ENCODE assay signal across 9 mouse cellular contexts in genomic region chr4:128858226-128858625, GRCm38 (mm10). TPM values are rescaled to one million over a fixed set of nuclear protein-coding genes. Genes with fewer than 3 reads are reported as not detected.
DNase-seq lines count a peak whose midpoint lies in the region; ATAC-seq and TF ChIP-seq lines count a peak whose summit lies in the region.
"Not testable (repeated sequence)": the region's sequence is repeated elsewhere in the genome, so short reads cannot be mapped to it uniquely, and the experiment has no call there.
"Had no signal": no experiment of that assay in that cellular context is flagged by ENCODE, and none has a peak within 500 bp of the region (broad histone marks: within the 10 kb centered on the region; RNA-seq: fewer than 3 reads in every experiment).

No protein-coding gene starts in this region.

- peaks cover 4 to 28% of the 10 kb centered on the region in 2 experiments for H3K4me1 ChIP-seq in MEL (ENCODE audit: control insufficient read depth in 1 of 2, insufficient read depth in 2 of 2, low read length in 2 of 2)
- H3K4me1 ChIP-seq in forebrain, embryonic 14.5 days (ENCODE audit: control insufficient read depth, insufficient read depth, low read length); hindbrain, embryonic 14.5 days (replicated peaks; ENCODE audit: control insufficient read depth, insufficient read depth, low read length): not testable (repeated sequence)

- TF ChIP-seq POLR2A in MEL (IDR thresholded peaks at IDR 0.05; ENCODE audit: control insufficient read depth in 1 of 2, insufficient read depth in 1 of 2, low read depth in 1 of 2, low read length in 2 of 2, poor library complexity in 1 of 2) = not testable (repeated sequence)

- not testable (repeated sequence) for H3K9ac ChIP-seq in MEL (ENCODE audit: control insufficient read depth, low read depth, low read length, poor library complexity, severe bottlenecking); forebrain, embryonic 14.5 days (ENCODE audit: low read length); hindbrain, embryonic 14.5 days

- TF ChIP-seq CTCF in MEL (IDR thresholded peaks at IDR 0.05 in 2 of 3, conservative IDR thresholded peaks at IDR 0.05 in 1 of 3; ENCODE audit: control insufficient read depth in 1 of 3, insufficient read depth in 1 of 3, low read depth in 2 of 3, low read length in 3 of 3, poor library complexity in 1 of 3, severe bottlenecking in 1 of 3) = peak; percentile 60 to 87 (median 76)

- not testable (repeated sequence) for H3K79me2 ChIP-seq in MEL (ENCODE audit: control insufficient read depth, insufficient read depth, low read length, poor library complexity)

- H3K4me3 ChIP-seq in MEL (ENCODE audit: control insufficient read depth in 1 of 2, insufficient read depth in 1 of 2, low read depth in 2 of 2, low read length in 2 of 2); forebrain, embryonic 14.5 days (ENCODE audit: low read depth, low read length); hindbrain, embryonic 14.5 days (replicated peaks; ENCODE audit: low read length): not testable (repeated sequence)

- peaks cover 0 to 14% of the 10 kb centered on the region in 2 experiments; a peak in 2 of 4 replicates for H3K36me3 ChIP-seq in MEL (ENCODE audit: control insufficient read depth in 1 of 2, insufficient read depth in 2 of 2, low read length in 2 of 2)
- not testable (repeated sequence) for H3K36me3 ChIP-seq in forebrain, embryonic 14.5 days (ENCODE audit: control insufficient read depth, insufficient read depth, low read length); hindbrain, embryonic 14.5 days (replicated peaks; ENCODE audit: control insufficient read depth, insufficient read depth)

- H3K4me2 ChIP-seq in forebrain, embryonic 14.5 days (ENCODE audit: low read length); hindbrain, embryonic 14.5 days (replicated peaks): not testable (repeated sequence)

- not testable (repeated sequence) for TF ChIP-seq EP300 in MEL (IDR thresholded peaks at IDR 0.05; ENCODE audit: low read depth in 1 of 2, low read length in 2 of 2)

- H3K27ac ChIP-seq in MEL (ENCODE audit: control insufficient read depth, low read depth, low read length); forebrain, embryonic 14.5 days (ENCODE audit: low read depth, low read length); hindbrain, embryonic 14.5 days: not testable (repeated sequence)

- H3K27me3 ChIP-seq in MEL (ENCODE audit: control insufficient read depth in 1 of 2, insufficient read depth in 2 of 2, low read length in 2 of 2); forebrain, embryonic 14.5 days (replicated peaks; ENCODE audit: control insufficient read depth, insufficient read depth, low read length); hindbrain, embryonic 14.5 days (ENCODE audit: control insufficient read depth, insufficient read depth, low read length): not testable (repeated sequence)

- H3K9me3 ChIP-seq in MEL (replicated peaks; ENCODE audit: insufficient read depth, low read length); forebrain, embryonic 14.5 days (replicated peaks; ENCODE audit: control insufficient read depth, low read length); hindbrain, embryonic 14.5 days (ENCODE audit: control insufficient read depth, low read length): not testable (repeated sequence)

- TF ChIP-seq RAD21 in MEL (IDR thresholded peaks at IDR 0.05; ENCODE audit: low read depth, low read length) = peak; percentile 74

- not testable (repeated sequence) for ATAC-seq in forebrain, embryonic 14.5 days; hindbrain, embryonic 14.5 days (ENCODE audit: low FRiP score)

- peak; percentile 80 for DNase-seq in MEL (ENCODE audit: low read depth, low spot score)
- peak; percentile 65 for DNase-seq in cerebellum, adult 11 months
- peak; percentile 80 for DNase-seq in forebrain, embryonic 14.5 days (ENCODE audit: low spot score)
- DNase-seq in hindbrain, embryonic 14.5 days (ENCODE audit: low spot score) = peak; percentile 79
- DNase-seq in layer of hippocampus, postnatal 14 days (ENCODE audit: low spot score in 2 of 2) = peak; percentile 47 to 67
- DNase-seq in lung, postnatal 25 days (ENCODE audit: low spot score) = peak; percentile 71
- DNase-seq in right cerebral cortex, postnatal 25 days = peak; percentile 51
- peak; percentile 81 for DNase-seq in urinary bladder, postnatal 14 days (ENCODE audit: low spot score)

TF ChIP-seq in MEL, 35 proteins besides CTCF, POLR2A, EP300 and RAD21:
- TF ChIP-seq SMC3 (IDR thresholded peaks at IDR 0.05; ENCODE audit: low read depth, low read length) = peak; percentile 81
- TF ChIP-seq ZC3H11A (IDR thresholded peaks at IDR 0.05; ENCODE audit: low read depth, low read length) = peak; percentile 81
TF ChIP-seq in MEL: peak in this region for 2; not testable (repeated sequence) for 33.

RNA-seq across cellular contexts. Expression of gene Trim62, which starts 25.2 kb away (rescaled TPM):
- 0.07 and 0.12 TPM in 2 replicates for total RNA-seq in MEL (2012; rRNA removed)
- polyA plus RNA-seq in MEL (2012; ENCODE audit: insufficient read depth in 1 of 2, insufficient read length in 2 of 2, low read depth in 1 of 2, low replicate concordance in 2 of 2, missing spikeins in 1 of 2) = 1 to 10 TPM in 1 of 2 experiments, not detected in 1; 1.2 TPM
- polyA plus RNA-seq in forebrain, embryonic 14.5 days (2014; fragmentation: Nextera tagmentation; extraction: Ambion mirVana) = 9.3 and 10.5 TPM in 2 replicates
- polyA plus RNA-seq in hindbrain, embryonic 14.5 days (2014; fragmentation: Nextera tagmentation; extraction: Ambion mirVana) = 31.9 and 35.5 TPM in 2 replicates
- total RNA-seq in layer of hippocampus, postnatal 14 days (2021) = 10 to 100 TPM; 17.8 to 19.5 TPM
- polyA plus RNA-seq: erythroblast, embryonic 14.5 days had no signal

RNA-seq across cellular contexts. Expression of gene Zfp362, which starts 52.4 kb away (rescaled TPM):
- total RNA-seq in MEL (2012; rRNA removed) = 2.4 and 2.7 TPM in 2 replicates
- 10 to 100 TPM in 1 of 2 experiments, not detected in 1; 30.1 TPM for polyA plus RNA-seq in MEL (2012; ENCODE audit: insufficient read depth in 1 of 2, insufficient read length in 2 of 2, low read depth in 1 of 2, low replicate concordance in 2 of 2, missing spikeins in 1 of 2)
- polyA plus RNA-seq in forebrain, embryonic 14.5 days (2014; fragmentation: Nextera tagmentation; extraction: Ambion mirVana) = 26.1 and 31.3 TPM in 2 replicates
- 29.0 and 33.6 TPM in 2 replicates for polyA plus RNA-seq in hindbrain, embryonic 14.5 days (2014; fragmentation: Nextera tagmentation; extraction: Ambion mirVana)
- 10 to 100 TPM; 34.7 to 35.5 TPM for total RNA-seq in layer of hippocampus, postnatal 14 days (2021)
